Mouse (Mus musculus): ENCODE measurements around the gene Olfr1229.

Olfr1229 gene

GRCm38 (mm10) chr2:89287914-89288313 lies at the start of gene Olfr1229:
Gene Olfr1229, minus strand, starts transcription at chr2:89288014.
- no peak for DNase-seq

GRCm38 (mm10) chr2:89329575-89329974 lies 41.8 kb upstream of the Olfr1229 start, which contains the start of gene Olfr1232:
Gene Olfr1232, minus strand, starts transcription at chr2:89329675.
- no peak for DNase-seq

- DNase-seq = no peak
Observed at GRCm38 (mm10) chr2:89306974-89307373, 19.2 kb upstream of the Olfr1229 start, which contains the start of gene Olfr1231. Gene Olfr1231, minus strand, starts transcription at chr2:89307074.

GRCm38 (mm10) chr2:89297168-89297567 lies 9.4 kb upstream of the Olfr1229 start, which contains the start of gene Olfr1230:
Gene Olfr1230, minus strand, starts transcription at chr2:89297268.
- no peak for DNase-seq

- DNase-seq = no peak
Observed at GRCm38 (mm10) chr2:89253962-89254361, 33.9 kb downstream of the Olfr1229 start, which contains the start of gene Olfr1228. Gene Olfr1228, minus strand, starts transcription at chr2:89254062.

Data from cerebellum, adult 9-11 months (tissue).